Mouse (Mus musculus): Measurements from ENCODE around the gene Ccnt1. TPM values are rescaled to one million over a fixed set of nuclear protein-coding genes. Genes with fewer than 3 reads are reported as not detected.

The Ccnt1 gene
- total and polyA plus RNA-seq, 3 experiments, result 19.5 to 63.2 (median 44.0) TPM

GRCm38 (mm10) chr15:98506253-98506957 is 64.3 kb downstream of the Ccnt1 start (continued):
- TF ChIP-seq NELFE (IDR thresholded peaks at IDR 0.05; ENCODE audit: low read depth, low read length) (peak; percentile 43), ETS1 (IDR thresholded peaks at IDR 0.05; ENCODE audit: low read depth, low read length) (peak; percentile 76), E2F4 (IDR thresholded peaks at IDR 0.05; ENCODE audit: borderline replicate concordance, low read depth, low read length) (no peak), CTCF (IDR thresholded peaks at IDR 0.05 in 2 of 3, conservative IDR thresholded peaks at IDR 0.05 in 1 of 3; ENCODE audit: control insufficient read depth in 1 of 3, insufficient read depth in 1 of 3, low read depth in 2 of 3, low read length in 3 of 3, poor library complexity in 1 of 3, severe bottlenecking in 1 of 3) (peak; percentile 43 to 52 (median 44); a peak in 4 of 6 replicates), POLR2A (IDR thresholded peaks at IDR 0.05; ENCODE audit: control insufficient read depth in 1 of 2, insufficient read depth in 1 of 2, low read depth in 1 of 2, low read length in 2 of 2, poor library complexity in 1 of 2) (peak in 1 of 2 experiments; percentile 39; a peak in 2 of 4 replicates), MAX (IDR thresholded peaks at IDR 0.05; ENCODE audit: low read length) (no peak), EP300 (IDR thresholded peaks at IDR 0.05; ENCODE audit: low read depth in 1 of 2, low read length in 2 of 2) (peak; percentile 54 to 93), TAL1 (IDR thresholded peaks at IDR 0.05; ENCODE audit: low read length) (no peak), POLR2AphosphoS5 (IDR thresholded peaks at IDR 0.05; ENCODE audit: borderline replicate concordance, low read depth, low read length) (no peak), SIN3A (IDR thresholded peaks at IDR 0.05; ENCODE audit: low read length) (peak; percentile 72; the same call in 1 of the 2 replicates), TCF12 (IDR thresholded peaks at IDR 0.05; ENCODE audit: low read depth, low read length) (peak; percentile 28; the same call in 1 of the 2 replicates), GATA1 (IDR thresholded peaks at IDR 0.05; ENCODE audit: low read depth, low read length) (peak; percentile 99), RCOR1 (IDR thresholded peaks at IDR 0.05; ENCODE audit: low read depth, low read length) (peak; percentile 74), KAT2A (conservative IDR thresholded peaks at IDR 0.05; ENCODE audit: low read depth, low read length) (0 out of 2 replicates have a peak, but pooled peaks have one; percentile 3), TBP (IDR thresholded peaks at IDR 0.05; ENCODE audit: low read depth, low read length) (peak; percentile 62), USF1 (IDR thresholded peaks at IDR 0.05; ENCODE audit: low read depth, low read length) (0 out of 2 replicates have a peak, but pooled peaks have one; percentile 24), ZMIZ1 (IDR thresholded peaks at IDR 0.05; ENCODE audit: low read depth, low read length) (no peak)

DNA sequence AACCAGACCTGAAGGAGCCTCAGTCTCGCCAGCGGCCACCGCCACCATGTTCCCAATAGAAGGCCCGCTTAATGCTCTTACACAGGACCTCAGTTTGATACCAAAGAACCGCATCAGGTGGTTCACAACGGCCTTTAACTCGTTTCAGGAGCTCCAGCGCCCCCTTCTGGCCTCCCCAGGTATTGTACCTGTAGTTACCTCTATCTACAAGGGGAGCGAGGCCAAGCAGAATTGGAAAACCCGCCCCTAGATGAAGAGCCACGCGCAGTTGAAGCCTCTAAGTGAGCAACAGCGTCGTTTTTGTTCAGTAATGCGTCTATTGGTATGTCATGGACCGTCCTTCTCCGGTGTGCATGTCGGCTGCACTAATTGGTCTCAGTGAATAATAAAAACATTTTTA is 66.2 kb downstream of the Ccnt1 start:
- peaks cover 6 to 16% of the 10 kb centered on the region in 2 experiments for H3K27me3 ChIP-seq (ENCODE audit: control insufficient read depth in 1 of 2, insufficient read depth in 2 of 2, low read length in 2 of 2)
- TF ChIP-seq TBP (IDR thresholded peaks at IDR 0.05; ENCODE audit: low read depth, low read length), result 0 out of 2 replicates have a peak, but pooled peaks have one; percentile 45
- TF ChIP-seq SMC3 (IDR thresholded peaks at IDR 0.05; ENCODE audit: low read depth, low read length), result peak; percentile 76
- peak; percentile 45 for TF ChIP-seq BHLHE40 (IDR thresholded peaks at IDR 0.05; ENCODE audit: borderline replicate concordance, low read depth, low read length)
- TF ChIP-seq CTCF (IDR thresholded peaks at IDR 0.05 in 2 of 3, conservative IDR thresholded peaks at IDR 0.05 in 1 of 3; ENCODE audit: control insufficient read depth in 1 of 3, insufficient read depth in 1 of 3, low read depth in 2 of 3, low read length in 3 of 3, poor library complexity in 1 of 3, severe bottlenecking in 1 of 3), result peak; percentile 95 to 98 (median 95)
- peak; percentile 49 for TF ChIP-seq MAX (IDR thresholded peaks at IDR 0.05; ENCODE audit: low read length)
- no peak for TF ChIP-seq UBTF (IDR thresholded peaks at IDR 0.05; ENCODE audit: borderline replicate concordance, insufficient read depth, low read depth, low read length)
- peak; percentile 26; the same call in 1 of the 2 replicates for TF ChIP-seq ETS1 (IDR thresholded peaks at IDR 0.05; ENCODE audit: low read depth, low read length)
- TF ChIP-seq POLR2AphosphoS5 (IDR thresholded peaks at IDR 0.05; ENCODE audit: borderline replicate concordance, low read depth, low read length), result no peak
- TF ChIP-seq ELF1 (IDR thresholded peaks at IDR 0.05; ENCODE audit: low read depth, low read length), result 0 out of 2 replicates have a peak, but pooled peaks have one; percentile 42
- peak; percentile 29; the same call in 1 of the 2 replicates for TF ChIP-seq ZNF384 (IDR thresholded peaks at IDR 0.05; ENCODE audit: low read depth, low read length)
- TF ChIP-seq TAL1 (IDR thresholded peaks at IDR 0.05; ENCODE audit: low read length), result no peak
- no peak for TF ChIP-seq POLR2AphosphoS2 (IDR thresholded peaks at IDR 0.05; ENCODE audit: low read length)
- no peak for TF ChIP-seq USF2 (IDR thresholded peaks at IDR 0.05; ENCODE audit: borderline replicate concordance in 1 of 2, insufficient read depth in 1 of 2, low read depth in 1 of 2, low read length in 2 of 2)
- TF ChIP-seq MYC (IDR thresholded peaks at IDR 0.05; ENCODE audit: low read depth, low read length), result 0 out of 2 replicates have a peak, but pooled peaks have one; percentile 51
- TF ChIP-seq HCFC1 (IDR thresholded peaks at IDR 0.05; ENCODE audit: low read depth, low read length), result 0 out of 2 replicates have a peak, but pooled peaks have one; percentile 22
- peak; percentile 46 for TF ChIP-seq TCF12 (IDR thresholded peaks at IDR 0.05; ENCODE audit: low read depth, low read length)
- TF ChIP-seq E2F4 (IDR thresholded peaks at IDR 0.05; ENCODE audit: borderline replicate concordance, low read depth, low read length), result 0 out of 2 replicates have a peak, but pooled peaks have one; percentile 3
- 0 out of 2 replicates have a peak, but pooled peaks have one; percentile 39 for TF ChIP-seq JUND (IDR thresholded peaks at IDR 0.05; ENCODE audit: low read depth, low read length)
- no peak for TF ChIP-seq ZKSCAN1 (IDR thresholded peaks at IDR 0.05; ENCODE audit: low read depth, low read length)
- peak; percentile 93 for TF ChIP-seq RAD21 (IDR thresholded peaks at IDR 0.05; ENCODE audit: low read depth, low read length)
- TF ChIP-seq KAT2A (conservative IDR thresholded peaks at IDR 0.05; ENCODE audit: low read depth, low read length), result no peak
- peak; percentile 60 for TF ChIP-seq MXI1 (IDR thresholded peaks at IDR 0.05; ENCODE audit: low read depth, low read length)
- TF ChIP-seq SIN3A (IDR thresholded peaks at IDR 0.05; ENCODE audit: low read length), result peak; percentile 55; the same call in 1 of the 2 replicates
- peak; percentile 69 for TF ChIP-seq USF1 (IDR thresholded peaks at IDR 0.05; ENCODE audit: low read depth, low read length)

More for the DNA sequence above, 66.2 kb downstream of the Ccnt1 start:
- peak; percentile 93 for DNase-seq (ENCODE audit: low read depth, low spot score)
- Histone ChIP-seq H3K27ac (ENCODE audit: control insufficient read depth, low read depth, low read length) (no peak overlapping the region), H3K9ac (ENCODE audit: control insufficient read depth, low read depth, low read length, poor library complexity, severe bottlenecking) (no peak overlapping the region), H3K36me3 (ENCODE audit: control insufficient read depth in 1 of 2, insufficient read depth in 2 of 2, low read length in 2 of 2) (peaks cover 0 to 13% of the 10 kb centered on the region in 2 experiments; a peak in 2 of 4 replicates), H3K79me2 (ENCODE audit: control insufficient read depth, insufficient read depth, low read length, poor library complexity) (no peaks in the 10 kb centered on the region), H3K4me1 (ENCODE audit: control insufficient read depth in 1 of 2, insufficient read depth in 2 of 2, low read length in 2 of 2) (peaks cover 9 to 17% of the 10 kb centered on the region in 2 experiments), H3K9me3 (replicated peaks; ENCODE audit: insufficient read depth, low read length) (no peaks in the 10 kb centered on the region), H3K4me3 (ENCODE audit: control insufficient read depth in 1 of 2, insufficient read depth in 1 of 2, low read depth in 2 of 2, low read length in 2 of 2) (no peak overlapping the region)
